Mouse (Mus musculus) CH12.LX (cell line): Measurements from ENCODE around the gene H2-Q10. TPM values are rescaled to one million over a fixed set of nuclear protein-coding genes. Genes with fewer than 3 reads are reported as not detected.
"Not testable (repeated sequence)": the region's sequence is repeated elsewhere in the genome, so short reads cannot be mapped to it uniquely, and the experiment has no call there.

Experiments
- DNase-seq: peaks from one replicate; pipeline ENCODE4 v3.0.0-alpha.2; 2013; ENCODE audit errors: extremely low read depth
- H3K27ac ChIP-seq: 2 replicates; pipeline ENCODE4 v1.5.1; 2012; ENCODE audit warnings: low read depth, mild to moderate bottlenecking, control low read depth, moderate library complexity; ENCODE audit not compliant: insufficient read depth
- H3K27me3 ChIP-seq: replicated peaks from 2 replicates; pipeline ENCODE3; 2012; ENCODE audit warnings: inconsistent platforms
- H3K36me3 ChIP-seq, 2 experiments: replicated peaks in 1 of 2; 2 replicates each; pipeline versions ENCODE3 to v1.6.1; 2012; ENCODE audit warnings: inconsistent platforms in 1 of 2, low read length in 1 of 2, mild to moderate bottlenecking in 1 of 2, mixed read lengths in 1 of 2, moderate library complexity in 1 of 2; ENCODE audit not compliant: control insufficient read depth in 1 of 2, insufficient read depth in 1 of 2
- H3K4me1 ChIP-seq, 2 experiments: 2 replicates each; pipeline ENCODE4 v1.6.1; 2012; ENCODE audit warnings: inconsistent platforms in 1 of 2, moderate library complexity in 1 of 2; ENCODE audit not compliant: insufficient read depth in 2 of 2, control insufficient read depth in 1 of 2
- H3K4me2 ChIP-seq: 2 replicates; pipeline ENCODE4 v1.6.1; 2012; ENCODE audit warnings: low read depth, mild to moderate bottlenecking, control low read depth; ENCODE audit not compliant: poor library complexity, insufficient read depth, severe bottlenecking
- H3K4me3 ChIP-seq, 3 experiments: fragments of 150-350 bp in 1 of 3; sonication (generic) in 1 of 3; replicated peaks in 1 of 3; 2 replicates each; pipeline versions ENCODE3 to v1.5.1; 2011 to 2012; ENCODE audit warnings: low read depth in 2 of 3, low read length in 2 of 3, mild to moderate bottlenecking in 2 of 3, moderate library complexity in 2 of 3, control low read depth in 1 of 3, improper control_type of control experiment in 1 of 3, inconsistent platforms in 1 of 3, mixed read lengths in 1 of 3; ENCODE audit not compliant: poor library complexity in 1 of 3
- H3K79me2 ChIP-seq: replicated peaks from 2 replicates; pipeline ENCODE4 v1.6.1; 2012; ENCODE audit warnings: mild to moderate bottlenecking, moderate library complexity; ENCODE audit not compliant: control insufficient read depth, poor library complexity, insufficient read depth, severe bottlenecking; ENCODE audit errors: extremely low read depth
- H3K9ac ChIP-seq: 2 replicates; pipeline ENCODE4 v1.6.1; 2012; ENCODE audit warnings: low read depth, mild to moderate bottlenecking, control low read depth, moderate library complexity; ENCODE audit not compliant: insufficient read depth
- H3K9me3 ChIP-seq: replicated peaks from 2 replicates; pipeline ENCODE3; 2012; ENCODE audit warnings: low read length, inconsistent platforms, mixed read lengths
- CTCF ChIP-seq, 2 experiments: IDR thresholded peaks in 1 of 2; conservative IDR thresholded peaks in 1 of 2; 2 replicates each; pipeline ENCODE4 v1.5.1; 2011 to 2012; ENCODE audit warnings: low read depth in 2 of 2, low read length in 2 of 2, improper control_type of control experiment in 1 of 2, inconsistent platforms in 1 of 2, mild to moderate bottlenecking in 1 of 2, moderate library complexity in 1 of 2
- RAD21 ChIP-seq: IDR thresholded peaks from 2 replicates; pipeline ENCODE4 v1.6.1; 2011; ENCODE audit warnings: low read depth, mild to moderate bottlenecking, low read length, improper control_type of control experiment, moderate library complexity
- SMC3 ChIP-seq: IDR thresholded peaks from 2 replicates; pipeline ENCODE4 v1.6.1; 2011; ENCODE audit warnings: low read depth, low read length, improper control_type of control experiment
- dilution Hi-C: fragments of 300-500 bp; cut with MboI; formaldehyde crosslinking; loops from 2 replicates; pipeline ENCODE4 v1.14.3; 2020; ENCODE audit warnings: low sequenced_read_pairs; ENCODE audit not compliant: extremely low pct_unique_long_range_greater_than_20kb, extremely low pct_ligation_motif_present
- in situ Hi-C: fragments of 300-500 bp; cut with MboI; formaldehyde crosslinking; loops from 3 replicates; pipeline ENCODE4 v1.14.3; 2019; ENCODE audit warnings: low sequenced_read_pairs, low pct_ligation_motif_present, low pct_unique_long_range_greater_than_20kb, mixed read lengths
- polyA plus RNA-seq: library from polyadenylated mRNA; unstranded; fragments of >175 nt; gene quantifications from 2 replicates; pipeline ENCODE4 v1.2.1, GENCODE M21; 2012; ENCODE audit warnings: low read depth; ENCODE audit not compliant: insufficient read length
- total RNA-seq, 2 experiments: library from RNA; depleted of rRNA; stranded (reverse); fragments of 300-350 nt in 1 of 2; fragments of >200 nt in 1 of 2; gene quantifications; 2 replicates each; pipeline ENCODE4 v1.2.3; 2012 to 2014

The H2-Q10 gene
- total and polyA plus RNA-seq, 3 experiments: 0.62 to 60.0 (median 2.4) TPM

- H3K9ac ChIP-seq, H3K4me1 ChIP-seq, H3K27ac ChIP-seq, H3K79me2 ChIP-seq, in situ Hi-C loops, H3K9me3 ChIP-seq, H3K4me2 ChIP-seq, H3K4me3 ChIP-seq, H3K27me3 ChIP-seq, H3K36me3 ChIP-seq, dilution Hi-C loops: not testable (repeated sequence)
- DNase-seq: peak; percentile 38
- TF ChIP-seq RAD21: peak; percentile 41
- TF ChIP-seq SMC3: peak; percentile 26; the same call in 1 of the 2 replicates
- peak; percentile 59 to 79 for TF ChIP-seq CTCF (conservative IDR thresholded peaks at IDR 0.05 in 1 of 2, IDR thresholded peaks at IDR 0.05 in 1 of 2; ENCODE audit: low read depth in 2 of 2, low read length in 2 of 2)
Observed at GRCm38 (mm10) chr17:35434836-35435235, 35.1 kb upstream of the H2-Q10 start.

DNA sequence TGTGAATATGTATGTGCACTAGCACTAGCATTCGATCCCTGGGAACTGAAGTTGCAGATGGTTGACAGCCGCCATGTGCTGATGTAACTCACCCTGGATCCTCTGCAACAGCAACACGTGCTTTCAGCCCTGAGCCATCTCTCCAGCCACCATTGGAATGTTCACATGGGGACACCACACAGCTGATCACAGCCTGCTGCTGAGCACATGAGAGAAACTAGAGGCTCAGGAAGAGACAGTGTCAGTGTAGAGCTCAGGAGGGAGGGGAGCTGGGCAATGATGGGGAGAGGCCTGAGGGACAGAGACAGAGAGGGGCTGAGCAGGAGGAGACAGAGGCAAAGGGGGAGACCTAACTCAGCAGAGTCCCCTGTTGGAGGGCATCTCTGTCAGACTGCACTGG, 34.3 kb upstream of the H2-Q10 start:
- H3K27ac ChIP-seq, H3K4me3 ChIP-seq, dilution Hi-C loops, H3K9ac ChIP-seq, H3K27me3 ChIP-seq, H3K79me2 ChIP-seq, in situ Hi-C loops, H3K36me3 ChIP-seq, DNase-seq, H3K4me1 ChIP-seq, H3K9me3 ChIP-seq, H3K4me2 ChIP-seq: not testable (repeated sequence)

DNA sequence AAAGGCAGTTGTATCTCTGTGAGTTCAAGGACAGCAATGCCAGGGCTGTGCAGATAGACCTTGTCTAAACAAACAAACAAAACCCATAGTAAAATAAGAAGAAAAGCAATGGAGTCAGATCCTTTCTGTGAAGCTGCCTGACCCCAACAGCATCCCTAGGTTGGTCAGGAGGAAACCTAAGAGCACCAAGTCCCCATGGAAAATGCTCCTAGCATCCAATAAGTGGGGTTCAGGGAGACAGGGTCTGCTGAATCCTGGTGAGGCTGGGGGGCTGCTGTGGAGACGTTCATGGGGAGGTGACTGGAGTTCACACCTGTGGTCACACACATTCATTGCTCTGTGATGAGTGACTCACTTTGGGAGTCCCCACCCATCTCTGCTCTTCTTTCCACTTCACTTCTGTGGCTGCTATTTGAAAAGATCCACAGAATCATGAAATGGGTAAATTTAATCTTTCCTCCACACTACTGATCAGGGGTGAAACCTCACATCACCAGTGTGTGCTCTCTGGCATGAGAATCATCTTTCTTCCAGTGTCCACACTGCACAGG, 32.4 kb upstream of the H2-Q10 start:
- DNase-seq, H3K4me1 ChIP-seq, dilution Hi-C loops, H3K27ac ChIP-seq, H3K9ac ChIP-seq, in situ Hi-C loops, H3K27me3 ChIP-seq, H3K9me3 ChIP-seq, H3K4me2 ChIP-seq, H3K79me2 ChIP-seq, H3K4me3 ChIP-seq, H3K36me3 ChIP-seq: not testable (repeated sequence)

- H3K4me3 ChIP-seq: peak overlapping the region in 1 of 3 experiments; percentile 47
- H3K27me3 ChIP-seq, H3K9me3 ChIP-seq, DNase-seq, H3K79me2 ChIP-seq, H3K4me1 ChIP-seq, dilution Hi-C loops, H3K27ac ChIP-seq, in situ Hi-C loops, H3K36me3 ChIP-seq: not testable (repeated sequence)
- peak overlapping the region; percentile 34; the same call in 1 of the 2 replicates for H3K9ac ChIP-seq
- H3K4me2 ChIP-seq: 0 out of 2 replicates have a peak overlapping the region, but pooled peaks have one; percentile 57
Observed at GRCm38 (mm10) chr17:35438395-35438794, 31.5 kb upstream of the H2-Q10 start.
